Mouse (Mus musculus): Measurements from ENCODE around the gene Exoc6.

Exoc6 gene

GRCm38 (mm10) chr19:37579607-37580006, 29.4 kb downstream of the Exoc6 start:
- DNase-seq (ENCODE audit: low read depth): no peak

- DNase-seq (ENCODE audit: low read depth): no peak
Observed at GRCm38 (mm10) chr19:37580438-37580837, 30.2 kb downstream of the Exoc6 start.

GRCm38 (mm10) chr19:37585210-37585609, 35.0 kb downstream of the Exoc6 start:
- no peak for DNase-seq (ENCODE audit: low read depth)

GRCm38 (mm10) chr19:37585684-37586083, 35.5 kb downstream of the Exoc6 start:
- DNase-seq (ENCODE audit: low read depth): no peak

GRCm38 (mm10) chr19:37590544-37590943, 40.3 kb downstream of the Exoc6 start:
- DNase-seq (ENCODE audit: low read depth): no peak

- peak; percentile 93 for DNase-seq (ENCODE audit: low read depth)
Observed at GRCm38 (mm10) chr19:37601968-37602848, 52.0 kb downstream of the Exoc6 start.

- DNase-seq (ENCODE audit: low read depth): no peak
Observed at GRCm38 (mm10) chr19:37609991-37610390, 59.8 kb downstream of the Exoc6 start.

- DNase-seq (ENCODE audit: low read depth): no peak
Observed at GRCm38 (mm10) chr19:37612893-37613292, 62.7 kb downstream of the Exoc6 start.

- no peak for DNase-seq (ENCODE audit: low read depth)
Observed at GRCm38 (mm10) chr19:37615039-37615630, 64.9 kb downstream of the Exoc6 start.

- no peak for DNase-seq (ENCODE audit: low read depth)
Observed at GRCm38 (mm10) chr19:37647994-37648393, 97.8 kb downstream of the Exoc6 start.

GRCm38 (mm10) chr19:37650526-37650925, 100.3 kb downstream of the Exoc6 start:
- no peak for DNase-seq (ENCODE audit: low read depth)

- DNase-seq (ENCODE audit: low read depth): no peak
Observed at GRCm38 (mm10) chr19:37654012-37654411, 103.8 kb downstream of the Exoc6 start.

GRCm38 (mm10) chr19:37656441-37656840, 106.2 kb downstream of the Exoc6 start:
- DNase-seq (ENCODE audit: low read depth): no peak

- no peak for DNase-seq (ENCODE audit: low read depth)
Observed at GRCm38 (mm10) chr19:37665256-37665655, 115.0 kb downstream of the Exoc6 start.

- DNase-seq (ENCODE audit: low read depth): peak; percentile 73
Observed at GRCm38 (mm10) chr19:37667855-37668594, 117.8 kb downstream of the Exoc6 start.

- DNase-seq (ENCODE audit: low read depth): no peak
Observed at GRCm38 (mm10) chr19:37668657-37669056, 118.4 kb downstream of the Exoc6 start.

GRCm38 (mm10) chr19:37669486-37669885, 119.3 kb downstream of the Exoc6 start:
- DNase-seq (ENCODE audit: low read depth): no peak

GRCm38 (mm10) chr19:37673393-37673792, 123.2 kb downstream of the Exoc6 start:
- DNase-seq (ENCODE audit: low read depth): no peak

GRCm38 (mm10) chr19:37685281-37685680, 135.1 kb downstream of the Exoc6 start, which contains the start of gene Cyp26c1:
Cyp26c1 (plus strand) TSS chr19:37685581.
- no peak for DNase-seq (ENCODE audit: low read depth)

GRCm38 (mm10) chr19:37686347-37686746, 136.1 kb downstream of the Exoc6 start:
- no peak for DNase-seq (ENCODE audit: low read depth)

GRCm38 (mm10) chr19:37686941-37687850, 137.0 kb downstream of the Exoc6 start:
- no peak for DNase-seq (ENCODE audit: low read depth)

- no peak for DNase-seq (ENCODE audit: low read depth)
Observed at GRCm38 (mm10) chr19:37689478-37689877, 139.3 kb downstream of the Exoc6 start.

All from c-Kit-positive CD71-positive TER-119-negative erythroid progenitor cells, embryonic 14.5 days (primary cell).